Mouse (Mus musculus) bone marrow macrophage, adult 2 months (primary cell): ENCODE results near the gene Eif4g3.
"Not testable (repeated sequence)": the region's sequence is repeated elsewhere in the genome, so short reads cannot be mapped to it uniquely, and the experiment has no call there.

Source experiments
- CTCF ChIP-seq: IDR thresholded peaks from 2 replicates; pipeline ENCODE4 v1.5.1; 2012; ENCODE audit warnings: low read depth, mild to moderate bottlenecking, low read length, moderate library complexity
- POLR2A ChIP-seq: IDR thresholded peaks from 2 replicates; pipeline ENCODE4 v1.6.1; 2012; ENCODE audit warnings: mild to moderate bottlenecking, low read depth, low read length, borderline replicate concordance

- TF ChIP-seq POLR2A, CTCF: not testable (repeated sequence)
These were observed 13.7 kb upstream of the Eif4g3 start for GRCm38 (mm10) chr4:137979066-137979644.
